Mouse (Mus musculus): ENCODE measurements around the gene Fam172a.

DNA sequence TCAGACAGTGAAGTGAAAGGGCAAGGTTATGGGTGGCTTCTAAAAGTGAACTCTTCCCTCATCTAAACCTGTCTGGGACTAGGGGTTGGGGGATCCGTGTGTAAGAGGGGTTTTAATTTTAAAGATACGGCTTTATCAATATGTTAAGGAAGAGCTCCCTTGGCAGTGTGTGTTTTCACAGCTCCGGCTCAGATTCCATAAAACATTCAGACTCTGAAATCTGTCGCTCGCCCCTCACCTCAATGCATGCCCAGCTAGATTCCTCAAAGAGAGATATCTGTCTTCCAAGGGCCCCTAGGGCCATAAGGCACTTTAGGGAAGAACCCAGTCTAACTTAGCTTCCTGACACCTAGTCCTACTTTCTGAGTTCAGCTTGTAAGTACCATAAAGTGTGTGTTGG, 486.0 kb downstream of the Fam172a start:
- no peak for TF ChIP-seq CTCF (IDR thresholded peaks at IDR 0.05; ENCODE audit: insufficient read depth, low read length)
- TF ChIP-seq POLR2A (IDR thresholded peaks at IDR 0.05; ENCODE audit: borderline replicate concordance, extremely low read depth, low read depth, low read length) = no peak

Measured in lung, adult 2 months (tissue).